Mouse (Mus musculus): Measurements from ENCODE around the gene Pik3c2a. TPM values are rescaled to one million over a fixed set of nuclear protein-coding genes. Genes with fewer than 3 reads are reported as not detected.

The Pik3c2a gene
- total RNA-seq, 1 experiment: 36.4 TPM

GRCm38 (mm10) chr7:116458985-116459441 lies 15.8 kb upstream of the Pik3c2a start:
- TF ChIP-seq HCFC1 (IDR thresholded peaks at IDR 0.05; ENCODE audit: borderline replicate concordance, insufficient read depth, low read length): no peak
- no peak for TF ChIP-seq ZNF384 (IDR thresholded peaks at IDR 0.05; ENCODE audit: low read depth, low read length)
- H3K4me3 ChIP-seq (ENCODE audit: insufficient read depth in 1 of 2, low read depth in 1 of 2, low read length in 2 of 2, poor library complexity in 1 of 2, severe bottlenecking in 1 of 2): no peak overlapping the region
- no peak for DNase-seq (ENCODE audit: low read depth, low spot score)
- no peak overlapping the region for H3K27ac ChIP-seq (ENCODE audit: insufficient read depth, low read depth, low read length, poor library complexity, severe bottlenecking)
- no peaks in the 10 kb centered on the region for H3K9me3 ChIP-seq (ENCODE audit: control insufficient read depth, insufficient read depth, low read depth, low read length)
- no peak overlapping the region for H3K9ac ChIP-seq (ENCODE audit: insufficient read depth, low read depth, low read length, poor library complexity, severe bottlenecking)
- H3K4me1 ChIP-seq (ENCODE audit: control insufficient read depth in 2 of 2, insufficient read depth in 2 of 2, low read length in 2 of 2, poor library complexity in 1 of 2): no peaks in the 10 kb centered on the region
- no peaks in the 10 kb centered on the region for H3K36me3 ChIP-seq (ENCODE audit: control insufficient read depth, insufficient read depth, low read length, poor library complexity, severe bottlenecking)
- in situ Hi-C loops (cut with MboI; ENCODE audit: low sequenced_read_pairs in 2 of 2, unreplicated experiment in 2 of 2): no loop called here

GRCm38 (mm10) chr7:116457391-116457790 lies 14.1 kb upstream of the Pik3c2a start:
- Histone ChIP-seq H3K4me3 (ENCODE audit: insufficient read depth in 1 of 2, low read depth in 1 of 2, low read length in 2 of 2, poor library complexity in 1 of 2, severe bottlenecking in 1 of 2) (no peak overlapping the region), H3K36me3 (ENCODE audit: control insufficient read depth, insufficient read depth, low read length, poor library complexity, severe bottlenecking) (no peaks in the 10 kb centered on the region), H3K9ac (ENCODE audit: insufficient read depth, low read depth, low read length, poor library complexity, severe bottlenecking) (no peak overlapping the region), H3K27ac (ENCODE audit: insufficient read depth, low read depth, low read length, poor library complexity, severe bottlenecking) (no peak overlapping the region), H3K9me3 (ENCODE audit: control insufficient read depth, insufficient read depth, low read depth, low read length) (no peaks in the 10 kb centered on the region), H3K4me1 (ENCODE audit: control insufficient read depth in 2 of 2, insufficient read depth in 2 of 2, low read length in 2 of 2, poor library complexity in 1 of 2) (no peaks in the 10 kb centered on the region)
- TF ChIP-seq HCFC1 (IDR thresholded peaks at IDR 0.05; ENCODE audit: borderline replicate concordance, insufficient read depth, low read length) (no peak), ZNF384 (IDR thresholded peaks at IDR 0.05; ENCODE audit: low read depth, low read length) (no peak), MAFK (IDR thresholded peaks at IDR 0.05; ENCODE audit: insufficient read depth, low read depth, low read length) (no peak), ZC3H11A (IDR thresholded peaks at IDR 0.05; ENCODE audit: borderline replicate concordance, low read depth, low read length) (no peak), CHD2 (IDR thresholded peaks at IDR 0.05; ENCODE audit: low read depth, low read length) (no peak)
- DNase-seq (ENCODE audit: low read depth, low spot score): no peak
- in situ Hi-C loops (cut with MboI; ENCODE audit: low sequenced_read_pairs in 2 of 2, unreplicated experiment in 2 of 2): no loop called here

- no peak for TF ChIP-seq ZNF384 (IDR thresholded peaks at IDR 0.05; ENCODE audit: low read depth, low read length)
- DNase-seq (ENCODE audit: low read depth, low spot score): no peak
- H3K27ac ChIP-seq (ENCODE audit: insufficient read depth, low read depth, low read length, poor library complexity, severe bottlenecking): no peak overlapping the region
- H3K4me1 ChIP-seq (ENCODE audit: control insufficient read depth in 2 of 2, insufficient read depth in 2 of 2, low read length in 2 of 2, poor library complexity in 1 of 2): no peaks in the 10 kb centered on the region
- no peak overlapping the region for H3K4me3 ChIP-seq (ENCODE audit: insufficient read depth in 1 of 2, low read depth in 1 of 2, low read length in 2 of 2, poor library complexity in 1 of 2, severe bottlenecking in 1 of 2)
- no peak overlapping the region for H3K9ac ChIP-seq (ENCODE audit: insufficient read depth, low read depth, low read length, poor library complexity, severe bottlenecking)
- no peaks in the 10 kb centered on the region for H3K36me3 ChIP-seq (ENCODE audit: control insufficient read depth, insufficient read depth, low read length, poor library complexity, severe bottlenecking)
- in situ Hi-C loops (cut with MboI; ENCODE audit: low sequenced_read_pairs in 2 of 2, unreplicated experiment in 2 of 2): no loop called here
- H3K9me3 ChIP-seq (ENCODE audit: control insufficient read depth, insufficient read depth, low read depth, low read length): no peaks in the 10 kb centered on the region
These were observed 13.7 kb upstream of the Pik3c2a start for GRCm38 (mm10) chr7:116456964-116457363.

GRCm38 (mm10) chr7:116446645-116447044 lies 3.4 kb upstream of the Pik3c2a start:
- no peaks in the 10 kb centered on the region for H3K36me3 ChIP-seq (ENCODE audit: control insufficient read depth, insufficient read depth, low read length, poor library complexity, severe bottlenecking)
- H3K27ac ChIP-seq (ENCODE audit: insufficient read depth, low read depth, low read length, poor library complexity, severe bottlenecking): no peak overlapping the region
- no peak for TF ChIP-seq ZC3H11A (IDR thresholded peaks at IDR 0.05; ENCODE audit: borderline replicate concordance, low read depth, low read length)
- no peak for TF ChIP-seq ZNF384 (IDR thresholded peaks at IDR 0.05; ENCODE audit: low read depth, low read length)
- TF ChIP-seq HCFC1 (IDR thresholded peaks at IDR 0.05; ENCODE audit: borderline replicate concordance, insufficient read depth, low read length): no peak
- TF ChIP-seq MAFK (IDR thresholded peaks at IDR 0.05; ENCODE audit: insufficient read depth, low read depth, low read length): no peak
- no peak for TF ChIP-seq CHD2 (IDR thresholded peaks at IDR 0.05; ENCODE audit: low read depth, low read length)
- DNase-seq (ENCODE audit: low read depth, low spot score): no peak
- no peak overlapping the region for H3K9ac ChIP-seq (ENCODE audit: insufficient read depth, low read depth, low read length, poor library complexity, severe bottlenecking)
- in situ Hi-C loops (cut with MboI; ENCODE audit: low sequenced_read_pairs in 2 of 2, unreplicated experiment in 2 of 2): no loop called here
- 0 out of 4 replicates have a peak, but pooled peaks cover 0 to 1% of the 10 kb centered on the region in 2 experiments for H3K4me1 ChIP-seq (ENCODE audit: control insufficient read depth in 2 of 2, insufficient read depth in 2 of 2, low read length in 2 of 2, poor library complexity in 1 of 2)
- H3K4me3 ChIP-seq (ENCODE audit: insufficient read depth in 1 of 2, low read depth in 1 of 2, low read length in 2 of 2, poor library complexity in 1 of 2, severe bottlenecking in 1 of 2): no peak overlapping the region
- no peaks in the 10 kb centered on the region for H3K9me3 ChIP-seq (ENCODE audit: control insufficient read depth, insufficient read depth, low read depth, low read length)

- Histone ChIP-seq H3K4me1 (ENCODE audit: control insufficient read depth in 2 of 2, insufficient read depth in 2 of 2, low read length in 2 of 2, poor library complexity in 1 of 2) (0 out of 4 replicates have a peak, but pooled peaks cover 0 to 1% of the 10 kb centered on the region in 2 experiments), H3K9me3 (ENCODE audit: control insufficient read depth, insufficient read depth, low read depth, low read length) (no peaks in the 10 kb centered on the region), H3K4me3 (ENCODE audit: insufficient read depth in 1 of 2, low read depth in 1 of 2, low read length in 2 of 2, poor library complexity in 1 of 2, severe bottlenecking in 1 of 2) (peak overlapping the region; percentile 66 to 72; a peak in 3 of 4 replicates), H3K36me3 (ENCODE audit: control insufficient read depth, insufficient read depth, low read length, poor library complexity, severe bottlenecking) (no peaks in the 10 kb centered on the region), H3K27ac (ENCODE audit: insufficient read depth, low read depth, low read length, poor library complexity, severe bottlenecking) (no peak overlapping the region), H3K9ac (ENCODE audit: insufficient read depth, low read depth, low read length, poor library complexity, severe bottlenecking) (peak overlapping the region; percentile 73; the same call in 1 of the 2 replicates)
- DNase-seq (ENCODE audit: low read depth, low spot score): peak; percentile 40
- TF ChIP-seq ZC3H11A (IDR thresholded peaks at IDR 0.05; ENCODE audit: borderline replicate concordance, low read depth, low read length) (no peak), ZNF384 (IDR thresholded peaks at IDR 0.05; ENCODE audit: low read depth, low read length) (no peak), MAFK (IDR thresholded peaks at IDR 0.05; ENCODE audit: insufficient read depth, low read depth, low read length) (no peak), CHD2 (IDR thresholded peaks at IDR 0.05; ENCODE audit: low read depth, low read length) (no peak), HCFC1 (IDR thresholded peaks at IDR 0.05; ENCODE audit: borderline replicate concordance, insufficient read depth, low read length) (no peak)
- in situ Hi-C loops (cut with MboI; ENCODE audit: low sequenced_read_pairs in 2 of 2, unreplicated experiment in 2 of 2): no loop called here
These were observed 1.1 kb upstream of the Pik3c2a start for GRCm38 (mm10) chr7:116444326-116444809.
